Mouse (Mus musculus): ENCODE data around the gene Wdr66. TPM values are rescaled to one million over a fixed set of nuclear protein-coding genes. Genes with fewer than 3 reads are reported as not detected.

Gene Wdr66
- total RNA-seq, 2 experiments from 2014 or later, result 0.97 to 1.4 TPM

- intact Hi-C loops (cut with DNase I), result no loop called here
- no peak for DNase-seq
These were observed 94.9 kb downstream of the Wdr66 start for GRCm38 (mm10) chr5:123346701-123347270.

DNA sequence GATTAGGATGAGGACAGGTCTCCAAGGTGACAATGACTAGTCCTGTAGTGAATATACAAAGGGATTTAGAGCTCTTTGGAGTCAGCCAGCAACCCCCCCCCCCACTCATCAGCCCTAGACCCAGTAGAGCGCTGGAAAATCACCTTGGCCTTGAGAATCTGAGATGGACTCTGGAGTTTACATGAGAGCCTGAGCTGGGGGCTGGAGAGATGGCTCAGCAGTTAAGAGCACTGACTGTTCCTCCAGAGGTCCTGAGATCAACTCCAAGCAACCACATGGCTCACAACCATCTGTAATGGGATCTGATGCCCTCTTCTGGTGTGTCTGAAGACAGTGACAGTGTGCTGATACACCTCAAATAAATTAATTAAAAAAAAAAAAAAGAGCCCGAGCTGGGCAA is 96.1 kb downstream of the Wdr66 start:
- DNase-seq, result no peak
- intact Hi-C loops (cut with DNase I), result no loop called here

DNA sequence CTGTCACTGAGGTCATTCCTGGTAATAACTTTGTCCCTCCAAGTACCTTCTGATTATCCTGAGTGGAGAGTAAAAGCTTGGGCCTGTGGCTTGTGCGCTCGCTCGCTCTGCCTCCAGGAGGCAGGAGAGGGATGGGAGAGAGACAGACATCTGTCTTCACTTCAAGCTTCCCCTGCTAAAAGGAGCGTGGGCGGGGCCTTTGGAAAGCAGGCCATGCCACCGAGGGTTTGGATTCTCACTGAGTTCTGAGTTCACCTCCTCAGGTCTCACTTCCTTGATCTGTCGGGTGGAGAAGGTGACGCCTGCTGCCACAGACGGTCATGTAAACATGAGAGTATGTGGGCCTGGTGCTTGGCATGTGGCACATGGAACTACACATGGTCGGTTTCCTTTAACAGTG is 98.5 kb downstream of the Wdr66 start:
- intact Hi-C loops (cut with DNase I), result no loop called here

GRCm38 (mm10) chr5:123355918-123356317 is 104.0 kb downstream of the Wdr66 start:
- DNase-seq, result no peak
- intact Hi-C loops (cut with DNase I), result no loop called here

More for the DNA sequence above, 98.5 kb downstream of the Wdr66 start:
- no peak for DNase-seq

GRCm38 (mm10) chr5:123357253-123357652 is 105.4 kb downstream of the Wdr66 start:
- DNase-seq, result no peak
- intact Hi-C loops (cut with DNase I), result no loop called here

GRCm38 (mm10) chr5:123359431-123359830 is 107.5 kb downstream of the Wdr66 start:
- DNase-seq, result no peak
- intact Hi-C loops (cut with DNase I), result no loop called here

DNA sequence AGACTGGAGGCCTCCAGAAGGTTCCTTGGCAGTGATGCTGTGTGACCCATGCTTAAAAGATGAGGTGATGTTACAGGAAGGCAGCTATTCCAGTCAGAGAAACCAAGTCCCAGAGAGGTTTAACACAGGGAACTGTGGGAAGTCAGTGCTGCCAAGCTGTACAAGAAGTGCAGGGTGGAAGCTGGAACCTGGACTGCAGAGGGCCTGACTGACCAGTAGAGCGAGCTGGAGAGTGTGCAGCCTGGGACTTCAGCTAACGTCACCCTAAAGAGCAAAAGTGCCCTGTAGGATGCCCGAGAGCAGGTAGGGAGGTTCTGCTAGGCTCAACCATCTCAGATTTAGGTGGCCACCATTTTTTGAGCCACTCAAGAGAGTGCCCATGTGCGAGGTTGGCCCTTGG is 111.0 kb downstream of the Wdr66 start:
- DNase-seq, result no peak
- intact Hi-C loops (cut with DNase I), result no loop called here

GRCm38 (mm10) chr5:123364302-123364971 is 112.5 kb downstream of the Wdr66 start:
- DNase-seq, result peak; percentile 55 to 70
- intact Hi-C loops (cut with DNase I), result no loop called here

DNA sequence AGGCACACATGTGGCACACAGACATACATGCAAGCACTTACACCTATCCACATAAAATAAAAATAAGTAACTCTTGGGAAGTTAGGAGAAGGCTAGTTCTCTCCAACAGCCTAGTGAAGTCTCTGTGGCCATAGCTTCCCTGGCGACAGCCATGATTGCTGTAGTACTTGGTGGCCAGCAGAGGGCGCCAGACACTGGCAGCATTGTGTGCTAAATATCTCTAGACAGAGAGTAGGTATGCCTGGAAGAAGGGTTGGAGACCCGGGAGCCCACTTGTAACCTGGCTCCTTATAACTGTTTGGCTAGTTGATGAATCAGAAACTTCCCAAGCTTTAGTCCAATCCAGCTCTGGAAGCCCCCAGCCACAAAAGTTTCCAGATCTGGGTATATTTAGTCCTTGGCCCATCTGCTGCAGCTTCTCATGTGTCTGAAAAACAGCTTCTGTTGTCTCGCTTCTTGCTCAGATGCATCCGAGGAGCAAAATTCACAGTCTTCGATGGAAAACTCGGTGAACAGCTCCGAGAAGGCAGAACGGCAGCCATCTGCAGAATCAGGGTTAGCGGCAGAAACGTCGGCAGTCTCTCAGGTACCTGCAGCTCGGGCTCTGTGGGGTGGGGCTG is 117.1 kb downstream of the Wdr66 start:
- intact Hi-C loops (cut with DNase I), result loop anchor here (2.0 kb wide), 2 partner anchors 68 to 84 kb away; no protein-coding TSS in a partner anchor
- peak; percentile 52 to 66 for DNase-seq

DNA sequence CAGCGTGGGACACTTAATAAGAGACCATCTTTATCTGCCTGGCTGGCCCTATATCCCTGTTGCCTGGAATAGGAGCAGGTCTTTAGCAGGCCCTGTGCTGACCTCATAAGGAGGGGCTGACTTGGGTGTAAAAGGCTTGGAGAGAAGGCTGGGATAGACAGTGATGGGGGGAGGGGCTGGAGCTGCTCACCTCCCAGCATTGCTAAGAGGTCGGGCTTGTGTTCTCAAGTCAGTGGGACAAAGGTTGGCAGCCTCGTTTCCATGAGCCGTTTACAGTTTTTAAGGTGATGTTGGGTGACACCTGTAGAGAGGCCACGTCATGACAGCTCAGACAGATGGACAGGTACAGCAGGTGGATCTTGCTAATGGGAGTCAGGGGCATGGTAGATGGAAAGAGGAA is 118.1 kb downstream of the Wdr66 start:
- no peak for DNase-seq

DNA sequence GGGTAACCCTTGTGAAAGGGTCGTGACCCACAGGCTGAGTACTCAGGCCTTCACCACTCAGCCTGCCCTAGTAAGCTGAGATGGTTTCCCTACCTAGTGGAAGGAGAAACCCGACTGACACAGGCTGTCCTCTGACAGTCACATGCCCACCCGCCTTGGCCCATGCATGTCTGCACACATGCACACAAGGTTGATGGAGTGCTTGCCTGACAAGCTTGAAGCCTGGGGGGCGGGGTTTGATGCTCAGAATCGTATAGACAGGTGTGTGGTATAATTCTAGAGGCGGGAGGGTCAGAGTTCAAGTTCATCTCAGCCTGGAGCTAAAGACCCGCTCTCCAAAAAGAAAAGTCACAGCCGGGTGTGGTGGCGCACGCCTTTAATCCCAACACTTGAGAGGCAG is 123.4 kb downstream of the Wdr66 start:
- intact Hi-C loops (cut with DNase I), result no loop called here
- no peak for DNase-seq

More for the DNA sequence above, 118.1 kb downstream of the Wdr66 start:
- intact Hi-C loops (cut with DNase I), result no loop called here

DNA sequence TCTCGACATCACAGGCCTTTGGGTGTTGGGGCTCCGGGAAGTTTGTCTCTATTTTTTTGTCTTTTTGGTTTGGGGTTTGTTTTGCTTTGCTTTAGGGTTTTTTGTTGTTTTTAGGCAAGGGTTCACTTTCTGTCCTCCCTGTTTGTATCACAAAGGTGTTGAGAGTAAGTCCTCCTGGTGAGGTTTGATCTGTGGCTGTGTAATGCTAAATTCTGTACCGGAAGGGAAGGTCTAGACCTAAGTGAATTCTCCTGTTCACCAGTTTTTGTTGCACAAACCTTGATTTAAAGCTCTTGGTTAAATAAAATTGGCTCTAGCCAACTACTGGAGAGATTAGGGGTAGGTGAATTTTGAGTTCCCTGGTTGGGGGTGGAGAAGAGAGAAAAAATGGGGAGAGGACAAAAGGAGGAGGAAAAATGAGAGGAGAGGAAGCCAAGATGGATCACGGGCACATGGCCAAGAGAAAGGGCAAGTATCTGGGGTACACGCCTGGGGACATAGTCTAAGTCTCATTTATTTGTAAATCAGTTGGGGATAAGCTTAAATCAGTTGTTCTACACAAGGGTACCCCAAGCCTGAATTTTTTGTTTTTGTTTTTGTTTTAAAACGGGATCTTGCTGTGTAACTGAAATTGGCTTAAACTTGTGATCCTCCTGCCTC is 124.0 kb downstream of the Wdr66 start:
- intact Hi-C loops (cut with DNase I), result no loop called here
- no peak for DNase-seq

- DNase-seq, result peak; percentile 68 to 72
- intact Hi-C loops (cut with DNase I), result no loop called here
These were observed 124.7 kb downstream of the Wdr66 start for GRCm38 (mm10) chr5:123376569-123376968.

Other genes with a start within 250 kb of the Wdr66 start
- 10 to 100 TPM; 16.7 to 19.3 TPM for gene Orai1, start 237.0 kb upstream of the Wdr66 start, total RNA-seq (2021)
- gene Morn3, start 205.1 kb upstream of the Wdr66 start, total RNA-seq (2021), result not detected
- 10 to 100 TPM in 1 of 2 experiments, 1 to 10 TPM in 1; 7.3 to 10.7 TPM for gene Tmem120b, start 183.7 kb upstream of the Wdr66 start, total RNA-seq (2021)
- gene Rhof, start 119.4 kb upstream of the Wdr66 start, total RNA-seq (2021), result under 1 TPM; 0.44 to 0.68 TPM
- gene Setd1b, start 109.9 kb upstream of the Wdr66 start, total RNA-seq (2021), result 10 to 100 TPM; 18.5 to 21.5 TPM
- 10 to 100 TPM; 14.1 to 18.3 TPM for gene Psmd9, start 82.7 kb upstream of the Wdr66 start, total RNA-seq (2021)
- not detected for gene Hpd, start 69.4 kb upstream of the Wdr66 start, total RNA-seq (2021)
- 10 to 100 TPM in 1 of 2 experiments, 1 to 10 TPM in 1; 7.1 to 12.3 TPM for gene Bcl7a, start 91.7 kb downstream of the Wdr66 start, total RNA-seq (2021)
- 10 to 100 TPM; 30.4 to 31.8 TPM for gene Mlxip, start 142.7 kb downstream of the Wdr66 start, total RNA-seq (2021)
- gene Lrrc43, start 237.2 kb downstream of the Wdr66 start, total RNA-seq (2021), result not detected
- gene Il31, start 237.4 kb downstream of the Wdr66 start, total RNA-seq (2021), result not detected